Mouse (Mus musculus) intestine, embryonic 16.5 days (tissue): ENCODE measurements around the gene Csmd2. TPM values are rescaled to one million over a fixed set of nuclear protein-coding genes. Genes with fewer than 3 reads are reported as not detected.

Source experiments
- ATAC-seq: fragments of 200-750 bp; cut with Nextera tagmentation; 2 replicates; pipeline ENCODE4 v1.8.0; 2017; ENCODE audit warnings: moderate TSS enrichment, moderate library complexity
- H3K27ac ChIP-seq: fragments of 300-500 bp; sonication (generic); 2 replicates; pipeline ENCODE4 v1.5.1; 2014; ENCODE audit warnings: mild to moderate bottlenecking, low read length
- H3K27me3 ChIP-seq: fragments of 300-500 bp; sonication (generic); replicated peaks from 2 replicates; pipeline ENCODE4 v1.6.1; 2014; ENCODE audit warnings: low read length, control low read depth, mixed read lengths; ENCODE audit not compliant: control insufficient read depth, insufficient read depth
- H3K36me3 ChIP-seq: fragments of 300-500 bp; sonication (generic); 2 replicates; pipeline ENCODE4 v1.6.1; 2014; ENCODE audit warnings: low read length, control low read depth; ENCODE audit not compliant: control insufficient read depth, insufficient read depth
- H3K4me1 ChIP-seq: fragments of 300-500 bp; sonication (generic); 2 replicates; pipeline ENCODE4 v1.6.1; 2014; ENCODE audit warnings: low read length, control low read depth, mixed read lengths; ENCODE audit not compliant: control insufficient read depth, insufficient read depth
- H3K4me2 ChIP-seq: fragments of 300-500 bp; sonication (generic); 2 replicates; pipeline ENCODE4 v1.6.1; 2014; ENCODE audit warnings: low read depth, low read length, control low read depth
- H3K4me3 ChIP-seq: fragments of 300-500 bp; sonication (generic); 2 replicates; pipeline ENCODE4 v1.5.1; 2014; ENCODE audit warnings: mild to moderate bottlenecking, low read length
- H3K9ac ChIP-seq: fragments of 300-500 bp; sonication (generic); 2 replicates; pipeline ENCODE4 v1.6.1; 2014; ENCODE audit warnings: low read depth, low read length
- H3K9me3 ChIP-seq: fragments of 300-500 bp; sonication (generic); 2 replicates; pipeline ENCODE4 v1.6.1; 2016; ENCODE audit warnings: low read length, control low read depth; ENCODE audit not compliant: control insufficient read depth
- WGBS: fragments of 180-500 bp; shearing (Covaris S2); extraction: QIAGEN DNeasy Blood & Tissue Kit; methylation state at CpG from one replicate; pipeline ENCODE4 v1.1.7; 2014; 5-methylcytosine and 5-hydroxymethylcytosine counted together
- polyA plus RNA-seq: library from polyadenylated mRNA; unstranded; fragments of >200 nt; fragmentation: Nextera tagmentation; extraction: Ambion mirVana; gene quantifications from 2 replicates; pipeline ENCODE4 v1.2.1, GENCODE M21; 2015

Csmd2 gene
- polyA plus RNA-seq, 1 experiment from 2014 or later: 0.09 TPM

DNA sequence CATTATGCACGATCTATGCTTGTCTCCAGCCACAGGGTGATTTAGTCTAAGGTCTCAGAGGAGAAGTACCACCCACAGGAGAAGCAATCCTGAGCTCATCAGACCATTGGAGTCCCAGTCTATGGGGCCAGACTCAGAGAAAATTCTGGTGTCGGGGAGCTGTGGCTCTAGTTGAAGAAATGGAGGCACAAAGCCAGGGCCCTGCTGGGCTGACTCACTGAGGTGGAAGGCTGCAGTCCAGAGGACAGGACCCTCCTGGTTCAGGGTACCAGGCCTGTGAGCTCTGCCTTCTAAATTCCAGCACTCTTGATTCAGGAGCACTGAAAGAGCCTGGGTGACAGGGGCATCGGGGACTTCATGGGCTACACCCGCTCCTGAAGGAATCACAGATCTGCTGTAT lies 144.0 kb downstream of the Csmd2 start:
- Histone ChIP-seq H3K9ac (no peak overlapping the region), H3K36me3 (no peaks in the 10 kb centered on the region), H3K9me3 (no peaks in the 10 kb centered on the region), H3K27me3 (no peaks in the 10 kb centered on the region), H3K27ac (no peak overlapping the region), H3K4me3 (no peak overlapping the region), H3K4me2 (no peak overlapping the region), H3K4me1 (no peaks in the 10 kb centered on the region)
- ATAC-seq: no peak
- WGBS: 93% methylated on average over 4 of the region's 4 CpGs

DNA sequence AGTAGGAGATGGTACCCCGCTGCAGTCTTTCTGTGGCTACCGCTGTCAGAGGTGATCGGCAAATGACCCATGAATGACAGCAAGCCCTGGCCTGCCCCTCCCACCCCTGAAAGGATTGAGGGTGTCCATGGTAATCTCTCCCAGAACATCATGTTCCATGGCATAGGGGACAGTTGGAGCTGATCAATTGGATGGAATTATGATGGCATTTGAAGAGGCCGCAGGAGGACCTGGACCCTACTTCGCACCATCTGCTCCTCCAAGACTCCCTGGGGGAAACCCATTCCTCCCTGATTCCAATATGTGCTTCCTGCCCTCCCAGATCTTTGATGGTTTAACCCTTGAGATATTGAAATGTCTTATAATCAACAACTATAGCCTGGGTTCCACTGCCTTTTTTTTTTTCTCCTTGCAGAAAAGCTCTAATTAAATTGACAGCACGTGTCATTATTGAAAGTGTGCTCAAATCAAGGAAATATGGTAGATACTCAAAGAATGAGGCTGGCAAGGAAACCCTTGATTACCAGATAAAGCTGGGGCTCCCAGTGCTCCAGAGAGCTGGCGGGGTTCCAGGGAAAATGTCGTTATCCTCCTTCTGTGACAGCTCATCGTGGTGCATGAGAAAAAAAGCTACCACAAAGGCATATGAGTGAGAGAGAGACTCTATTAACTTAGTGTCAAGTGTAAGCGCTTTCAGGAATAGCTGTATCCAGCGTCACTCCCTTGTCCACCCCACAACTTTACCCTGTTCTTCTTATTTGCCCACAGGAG lies 145.4 kb downstream of the Csmd2 start:
- Histone ChIP-seq H3K4me2 (no peak overlapping the region), H3K9ac (no peak overlapping the region), H3K4me1 (no peaks in the 10 kb centered on the region), H3K27me3 (no peaks in the 10 kb centered on the region), H3K36me3 (no peaks in the 10 kb centered on the region), H3K9me3 (no peaks in the 10 kb centered on the region), H3K4me3 (no peak overlapping the region), H3K27ac (no peak overlapping the region)
- 74% methylated on average over 11 of the region's 11 CpGs for WGBS
- ATAC-seq: no peak

DNA sequence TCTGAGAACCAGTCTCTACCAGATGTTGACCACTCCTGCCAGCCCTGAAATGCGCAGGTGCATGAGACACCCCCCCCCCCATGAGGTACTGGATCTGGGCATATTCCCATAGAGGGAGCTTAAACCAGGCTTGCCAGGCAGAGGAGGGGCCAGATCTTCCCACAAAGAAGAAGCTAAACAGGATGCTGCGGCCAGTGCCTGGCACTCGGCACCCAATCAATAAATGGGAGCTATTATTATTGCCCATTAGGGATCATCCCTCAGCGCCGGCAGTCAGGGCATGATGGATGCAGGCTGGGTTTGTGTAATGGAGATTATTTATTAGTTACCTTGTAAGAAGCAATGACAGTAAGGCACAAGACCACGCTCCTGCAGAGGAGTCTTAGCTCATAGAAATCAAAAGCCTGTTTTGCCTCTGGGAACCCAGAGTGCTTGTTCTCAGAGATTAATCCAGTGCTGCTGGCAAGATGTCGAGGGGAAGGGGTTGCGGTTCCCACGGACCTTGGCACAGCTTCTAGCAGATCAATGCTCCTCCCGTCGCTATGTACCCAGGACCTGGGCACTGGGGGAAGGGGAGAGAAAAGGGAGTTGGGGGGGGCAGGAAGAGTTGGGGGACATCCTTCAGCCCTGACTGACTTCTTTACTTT lies 146.8 kb downstream of the Csmd2 start:
- 69% methylated on average over 11 of the region's 11 CpGs for WGBS
- H3K4me1 ChIP-seq: no peaks in the 10 kb centered on the region
- no peak overlapping the region for H3K4me3 ChIP-seq
- H3K9me3 ChIP-seq: no peaks in the 10 kb centered on the region
- H3K27me3 ChIP-seq: no peaks in the 10 kb centered on the region
- no peak for ATAC-seq
- H3K4me2 ChIP-seq: no peak overlapping the region
- no peak overlapping the region for H3K9ac ChIP-seq
- no peak overlapping the region for H3K27ac ChIP-seq
- H3K36me3 ChIP-seq: no peaks in the 10 kb centered on the region

DNA sequence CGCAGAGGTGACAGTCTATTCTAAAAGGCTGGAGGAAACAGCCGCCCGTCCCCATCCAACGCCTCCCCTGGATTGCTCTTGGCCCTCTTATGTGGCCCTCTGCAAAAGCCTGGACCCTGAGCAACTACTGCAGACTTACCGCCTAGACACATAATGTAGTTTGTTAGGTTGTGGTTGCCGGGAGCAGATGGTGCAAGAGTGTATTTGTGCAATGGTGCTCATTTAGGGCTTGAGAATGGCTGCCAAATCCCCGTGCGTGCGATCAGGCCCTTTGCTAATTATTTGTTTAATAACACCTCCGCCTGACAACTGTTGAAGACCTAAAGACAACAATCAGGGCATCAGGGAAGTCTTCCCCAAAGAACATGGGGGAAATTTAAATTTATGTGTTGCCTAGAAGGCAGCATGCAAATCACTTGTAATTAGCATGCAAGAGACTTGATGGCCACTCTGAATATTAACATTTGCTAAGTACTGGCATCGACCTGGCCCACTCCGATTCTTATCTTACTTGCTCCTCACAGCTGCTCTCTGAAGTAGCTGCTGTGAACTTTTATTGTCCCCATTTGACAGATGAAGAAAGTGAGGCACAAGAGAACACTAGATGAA lies 147.5 kb downstream of the Csmd2 start:
- Histone ChIP-seq H3K27ac (no peak overlapping the region), H3K9ac (no peak overlapping the region), H3K9me3 (no peaks in the 10 kb centered on the region), H3K4me1 (no peaks in the 10 kb centered on the region), H3K36me3 (no peaks in the 10 kb centered on the region), H3K27me3 (no peaks in the 10 kb centered on the region), H3K4me3 (no peak overlapping the region), H3K4me2 (no peak overlapping the region)
- ATAC-seq: no peak
- WGBS: 77% methylated on average over 12 of the region's 12 CpGs

DNA sequence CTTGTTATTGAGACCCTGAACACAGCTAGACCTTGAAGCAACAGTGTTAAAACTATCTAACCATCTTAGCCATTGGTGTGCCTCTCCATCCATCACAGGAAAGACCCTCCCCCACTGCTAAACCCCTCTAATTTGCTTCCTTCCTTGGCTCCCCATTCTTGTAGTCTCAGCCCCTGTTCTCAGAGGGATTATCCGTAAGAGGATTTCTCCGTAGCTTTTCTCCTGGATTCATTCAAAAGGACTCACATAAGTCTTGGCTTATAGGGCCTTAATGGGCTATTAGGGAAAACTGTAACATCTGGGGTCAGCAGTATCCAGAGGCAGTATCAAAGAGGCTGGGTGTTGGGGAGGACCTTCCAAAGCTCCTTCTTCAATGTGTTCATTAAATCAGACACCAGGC lies 152.3 kb downstream of the Csmd2 start:
- ATAC-seq: no peak
- H3K27ac ChIP-seq: no peak overlapping the region
- WGBS: 79% methylated on average over 2 of the region's 2 CpGs
- H3K9ac ChIP-seq: no peak overlapping the region
- no peak overlapping the region for H3K4me3 ChIP-seq
- H3K4me2 ChIP-seq: no peak overlapping the region
- H3K9me3 ChIP-seq: no peaks in the 10 kb centered on the region
- H3K4me1 ChIP-seq: no peaks in the 10 kb centered on the region
- H3K36me3 ChIP-seq: no peaks in the 10 kb centered on the region
- H3K27me3 ChIP-seq: no peaks in the 10 kb centered on the region

DNA sequence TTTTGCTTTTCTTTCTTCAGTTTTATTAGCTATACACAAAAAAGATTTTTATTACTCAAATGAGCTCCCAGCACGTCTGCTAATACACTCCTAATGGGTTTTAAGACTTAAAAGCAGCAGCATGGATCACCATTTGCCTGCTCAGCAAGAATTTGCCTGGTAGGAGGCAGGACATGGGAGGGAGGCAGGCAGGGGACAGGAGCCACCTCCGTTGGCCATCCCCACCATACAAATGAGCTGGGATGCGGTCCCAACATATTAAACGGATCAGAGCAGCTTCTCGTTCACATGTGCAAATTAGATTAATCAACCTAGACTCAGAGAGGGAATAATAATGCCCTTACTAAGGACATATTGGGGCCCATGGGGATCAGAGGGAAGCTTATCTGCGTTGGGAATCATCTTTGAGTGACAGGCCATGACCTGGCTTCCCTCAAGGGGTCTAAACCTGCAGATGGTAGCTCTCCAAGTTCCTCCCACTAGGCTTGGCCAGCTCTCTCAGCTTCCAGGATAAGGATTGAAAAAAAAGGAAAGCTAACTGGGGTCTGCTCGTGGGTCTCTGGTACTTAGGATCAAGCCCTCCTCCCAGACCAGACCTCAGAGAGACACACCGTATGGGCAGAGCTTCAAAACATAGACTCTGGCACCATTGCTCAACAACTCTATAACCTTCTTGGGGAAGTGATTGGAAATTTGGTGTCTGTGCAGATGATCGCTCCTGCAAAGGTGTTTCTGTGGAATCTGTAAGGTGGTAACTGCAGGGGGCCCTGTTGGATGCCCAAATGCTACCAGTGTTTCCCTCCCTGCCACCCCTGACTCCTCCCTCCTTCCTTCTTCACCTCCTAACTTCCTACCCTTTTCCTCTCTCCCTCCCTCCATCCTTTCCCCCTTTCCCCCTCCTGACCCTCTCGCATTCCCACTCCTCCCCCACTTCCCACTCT lies 153.8 kb downstream of the Csmd2 start:
- Histone ChIP-seq H3K4me2 (no peak overlapping the region), H3K27ac (no peak overlapping the region), H3K4me1 (no peaks in the 10 kb centered on the region), H3K9me3 (no peaks in the 10 kb centered on the region), H3K4me3 (no peak overlapping the region), H3K27me3 (no peaks in the 10 kb centered on the region), H3K9ac (no peak overlapping the region), H3K36me3 (no peaks in the 10 kb centered on the region)
- WGBS: 67% methylated on average over 10 of the region's 10 CpGs
- no peak for ATAC-seq

DNA sequence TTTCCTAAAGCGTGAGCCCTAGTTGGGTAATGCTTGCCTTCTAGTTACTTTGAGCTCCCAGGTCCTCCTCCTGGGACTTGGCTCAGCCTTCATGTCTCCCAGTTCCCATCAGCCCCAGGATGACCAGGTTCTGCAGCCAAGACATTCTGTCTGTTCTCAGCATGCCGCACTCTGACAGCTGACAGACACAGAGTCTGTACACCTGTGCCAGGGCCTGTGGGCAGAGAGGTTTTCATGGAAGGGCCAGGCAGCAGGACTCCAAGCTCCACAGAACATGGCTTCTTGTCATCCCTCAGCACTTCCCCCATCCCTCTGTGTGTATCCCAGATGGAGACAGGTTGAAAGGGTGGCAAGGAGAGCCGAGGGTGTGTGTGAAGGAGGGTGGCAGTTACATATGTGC lies 154.6 kb downstream of the Csmd2 start:
- H3K9ac ChIP-seq: no peak overlapping the region
- H3K27ac ChIP-seq: no peak overlapping the region
- H3K4me1 ChIP-seq: no peaks in the 10 kb centered on the region
- no peak for ATAC-seq
- H3K9me3 ChIP-seq: no peaks in the 10 kb centered on the region
- H3K36me3 ChIP-seq: no peaks in the 10 kb centered on the region
- H3K4me2 ChIP-seq: no peak overlapping the region
- WGBS: 82% methylated on average over 3 of the region's 3 CpGs
- no peaks in the 10 kb centered on the region for H3K27me3 ChIP-seq
- H3K4me3 ChIP-seq: no peak overlapping the region

DNA sequence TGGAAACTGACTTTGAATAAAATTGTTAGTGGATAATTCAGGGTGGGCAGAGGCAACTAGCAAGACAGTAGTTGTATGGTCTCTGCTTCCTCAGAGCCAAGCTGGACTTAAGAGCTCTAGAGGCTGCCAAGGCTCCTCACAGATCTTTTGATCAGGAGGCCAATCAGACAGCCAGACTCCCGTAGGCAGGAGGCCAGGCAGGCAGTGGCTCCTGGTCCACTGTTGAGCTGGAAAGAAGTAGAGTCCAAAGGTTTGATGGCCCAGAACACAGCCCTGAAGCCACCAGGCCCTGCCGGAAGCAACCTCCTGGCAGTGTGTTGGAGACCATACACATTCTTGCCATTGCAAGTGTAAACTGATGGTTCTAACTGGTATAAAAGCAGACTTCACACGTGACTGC lies 155.5 kb downstream of the Csmd2 start:
- no peak overlapping the region for H3K4me2 ChIP-seq
- 79% methylated on average over 3 of the region's 3 CpGs for WGBS
- H3K27me3 ChIP-seq: no peaks in the 10 kb centered on the region
- no peaks in the 10 kb centered on the region for H3K4me1 ChIP-seq
- no peak overlapping the region for H3K27ac ChIP-seq
- no peaks in the 10 kb centered on the region for H3K36me3 ChIP-seq
- ATAC-seq: no peak
- no peaks in the 10 kb centered on the region for H3K9me3 ChIP-seq
- no peak overlapping the region for H3K9ac ChIP-seq
- H3K4me3 ChIP-seq: no peak overlapping the region

DNA sequence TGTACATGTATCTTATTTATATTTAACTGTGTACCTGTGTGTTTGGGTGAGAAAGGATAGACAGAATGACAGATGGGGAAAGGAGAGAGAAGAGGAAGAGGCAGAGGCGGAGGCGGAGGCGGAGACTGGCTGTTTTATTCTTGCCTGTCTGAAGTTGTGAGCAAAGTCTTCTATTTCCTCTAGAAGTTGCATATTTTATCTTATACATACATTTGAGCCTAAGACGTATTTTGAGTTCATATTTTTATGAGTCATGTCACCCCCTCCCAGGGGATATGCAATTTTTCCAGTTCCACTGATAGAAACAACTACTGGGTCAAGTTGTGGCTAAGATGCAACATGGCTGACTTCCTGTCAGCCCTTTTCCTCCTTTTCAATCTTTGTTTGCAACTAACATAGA lies 161.9 kb downstream of the Csmd2 start:
- ATAC-seq: no peak
- 87% methylated on average over 4 of the region's 4 CpGs for WGBS
- H3K4me1 ChIP-seq: no peaks in the 10 kb centered on the region

More for the DNA sequence above, 161.9 kb downstream of the Csmd2 start:
- Histone ChIP-seq H3K9ac (no peak overlapping the region), H3K27ac (no peak overlapping the region), H3K4me3 (no peak overlapping the region), H3K36me3 (no peaks in the 10 kb centered on the region), H3K27me3 (no peaks in the 10 kb centered on the region), H3K4me2 (no peak overlapping the region), H3K9me3 (no peaks in the 10 kb centered on the region)
